ENCODE assay signal across 19 mouse cellular contexts in the genomic region with DNA sequence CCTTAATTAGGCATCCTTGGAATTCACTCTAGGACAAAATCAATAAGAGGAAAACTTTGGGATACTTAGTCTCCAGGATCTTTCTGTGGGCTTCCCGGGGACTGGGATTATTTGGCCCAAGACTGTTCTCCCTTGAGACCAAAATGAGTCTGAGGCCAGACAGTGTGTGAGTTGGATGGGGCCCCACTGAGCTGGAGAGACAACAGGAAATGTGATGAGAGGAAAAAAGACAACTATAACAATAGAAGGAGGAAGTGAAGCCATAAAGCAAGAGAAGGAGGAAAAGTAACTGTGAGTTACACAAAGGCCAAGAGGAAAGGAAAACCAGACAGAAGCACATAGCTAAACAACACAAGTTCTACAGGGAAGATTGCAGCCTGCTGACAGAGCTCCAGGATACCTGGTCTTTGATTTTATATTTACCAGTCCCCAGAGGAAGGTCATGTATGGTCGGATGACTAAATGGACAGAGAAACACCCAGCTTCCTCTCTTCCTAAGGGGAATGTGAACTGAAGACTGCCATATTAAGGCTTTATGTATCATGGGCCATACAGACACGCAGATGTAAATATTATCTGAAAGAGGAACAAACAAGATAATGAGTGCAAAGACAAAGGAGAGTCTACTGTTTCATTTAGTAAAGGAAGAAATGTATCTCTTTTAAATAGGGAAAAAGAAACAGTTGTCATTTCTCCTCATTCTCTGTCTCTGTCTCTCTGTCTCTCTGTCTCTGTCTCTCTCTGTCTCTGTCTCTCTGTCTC. TPM values are rescaled to one million over a fixed set of nuclear protein-coding genes. Genes with fewer than 3 reads are reported as not detected.
A peak's percentile ranks its signal among the peaks of the same experiment; 100 is the strongest.
DNase-seq lines count a peak whose midpoint lies in the region; ATAC-seq lines count a peak whose summit lies in the region.
"Had no signal": no experiment of that assay in that cellular context is flagged by ENCODE, and none has a peak within 500 bp of the region (broad histone marks: within the 10 kb centered on the region; RNA-seq: fewer than 3 reads in every experiment).

No protein-coding gene starts in this region.

- peak; percentile 47 for ATAC-seq in common myeloid progenitor, adult 5-6 weeks (replicated peaks; ENCODE audit: low read depth, poor library complexity, severe bottlenecking)
- ATAC-seq in midbrain, embryonic 14.5 days (ENCODE audit: low FRiP score, low TSS enrichment) = no peak

- no peak overlapping the region for H3K27ac ChIP-seq in midbrain, embryonic 14.5 days (replicated peaks; ENCODE audit: low read depth, low read length)
- H3K27ac ChIP-seq: embryonic facial prominence, embryonic 15.5 days; heart, embryonic 13.5 days; limb, embryonic 12.5 days; midbrain, embryonic 12.5 days had no signal

- peak; percentile 94 for DNase-seq in heart, adult 11 months
- no peak for DNase-seq in heart, adult 8-10 months (ENCODE audit: low spot score)
- DNase-seq in thymus, postnatal 10 days (ENCODE audit: low spot score in 2 of 2) = peak; percentile 10 to 28
- no peak for DNase-seq in thymus, adult 18-20 months
- peak; percentile 15 for DNase-seq in skeletal muscle tissue, adult 2 months (ENCODE audit: low read depth, low spot score)
- DNase-seq in ovary, postnatal 14 days (ENCODE audit: low spot score) = no peak
- no peak for DNase-seq in midbrain, embryonic 14.5 days
- DNase-seq: cerebellum, postnatal 10 days; embryo, embryonic 11 days; gastrocnemius, postnatal 25 days; kidney, adult 9 months; lung, postnatal 36 days; right cerebral cortex, adult 18-20 months had no signal

- H3K36me3 ChIP-seq in midbrain, embryonic 14.5 days (ENCODE audit: control insufficient read depth, insufficient read depth, low read length) = no peaks in the 10 kb centered on the region
- H3K36me3 ChIP-seq: embryonic facial prominence, embryonic 15.5 days; heart, embryonic 13.5 days; limb, embryonic 12.5 days; midbrain, embryonic 12.5 days had no signal

- no peak overlapping the region for H3K4me2 ChIP-seq in midbrain, embryonic 14.5 days (ENCODE audit: low read length)
- H3K4me2 ChIP-seq: embryonic facial prominence, embryonic 15.5 days; heart, embryonic 13.5 days; limb, embryonic 12.5 days; midbrain, embryonic 12.5 days had no signal

- no peaks in the 10 kb centered on the region for H3K27me3 ChIP-seq in midbrain, embryonic 14.5 days (ENCODE audit: control insufficient read depth, insufficient read depth, low read length)
- H3K27me3 ChIP-seq: embryonic facial prominence, embryonic 15.5 days; heart, embryonic 13.5 days; limb, embryonic 12.5 days; midbrain, embryonic 12.5 days had no signal

- 70% methylated on average over 3 of the region's 3 CpGs for WGBS in midbrain, embryonic 14.5 days

- H3K9ac ChIP-seq in midbrain, embryonic 14.5 days (replicated peaks; ENCODE audit: low read length) = no peak overlapping the region
- H3K9ac ChIP-seq: embryonic facial prominence, embryonic 15.5 days; heart, embryonic 13.5 days; limb, embryonic 12.5 days; midbrain, embryonic 12.5 days had no signal

- H3K4me3 ChIP-seq in midbrain, embryonic 14.5 days (replicated peaks; ENCODE audit: low read depth, low read length) = no peak overlapping the region
- H3K4me3 ChIP-seq: embryonic facial prominence, embryonic 15.5 days; heart, embryonic 13.5 days; limb, embryonic 12.5 days; midbrain, embryonic 12.5 days; myocyte had no signal

- no peaks in the 10 kb centered on the region for H3K4me1 ChIP-seq in midbrain, embryonic 14.5 days (ENCODE audit: control insufficient read depth, insufficient read depth, low read length)
- H3K4me1 ChIP-seq: embryonic facial prominence, embryonic 15.5 days; limb, embryonic 12.5 days; midbrain, embryonic 12.5 days had no signal

- no peaks in the 10 kb centered on the region for H3K9me3 ChIP-seq in midbrain, embryonic 14.5 days (ENCODE audit: control insufficient read depth, low read length)
- H3K9me3 ChIP-seq: embryonic facial prominence, embryonic 15.5 days; heart, embryonic 13.5 days; limb, embryonic 12.5 days; midbrain, embryonic 12.5 days had no signal

RNA-seq across cellular contexts. Expression of gene Ssbp2, which starts 8.5 kb away (rescaled TPM):
- 10 to 100 TPM; 41.4 to 47.8 (median 42.8) TPM for total RNA-seq in heart, adult 8-10 months (2022)
- total RNA-seq in common myeloid progenitor, adult 5-6 weeks (2017) = 75.2 and 80.6 TPM in 2 replicates
- 274 and 283 TPM in 2 replicates for polyA plus RNA-seq in midbrain, embryonic 14.5 days (2014; fragmentation: Nextera tagmentation; extraction: Ambion mirVana)

Comparison
In these comparisons a context has a peak if more than half of its experiments do, and no peak if none do; other contexts are left out.
1. DNase-seq: peak in heart, adult 11 months (single experiment), thymus, postnatal 10 days (2 of 2) and skeletal muscle tissue, adult 2 months (single experiment); none in heart, adult 8-10 months (single experiment), thymus, adult 18-20 months (0 of 2), ovary, postnatal 14 days (single experiment) and midbrain, embryonic 14.5 days (single experiment).